Mouse (Mus musculus) MEL (cell line): ENCODE data around the gene Pde3b. TPM values are rescaled to one million over a fixed set of nuclear protein-coding genes. Genes with fewer than 3 reads are reported as not detected.

ENCODE experiments used
- DNase-seq: peaks from one replicate; pipeline ENCODE4 v3.0.0; 2011; ENCODE audit warnings: low read depth, low spot score
- H3K27ac ChIP-seq: 2 replicates; pipeline ENCODE4 v1.5.1; 2012; ENCODE audit warnings: low read depth, mild to moderate bottlenecking, control low read depth, low read length, moderate library complexity; ENCODE audit not compliant: control insufficient read depth
- H3K27me3 ChIP-seq, 2 experiments: fragments of 150-350 bp in 1 of 2; sonication (generic) in 1 of 2; 2 replicates each; pipeline ENCODE4 v1.6.1; 2012; ENCODE audit warnings: low read length in 2 of 2, mild to moderate bottlenecking in 2 of 2, improper control_type of control experiment in 1 of 2, moderate library complexity in 1 of 2; ENCODE audit not compliant: insufficient read depth in 2 of 2, control insufficient read depth in 1 of 2
- H3K36me3 ChIP-seq, 2 experiments: 2 replicates each; pipeline ENCODE4 v1.6.1; 2012 to 2014; ENCODE audit warnings: low read length in 2 of 2, improper control_type of control experiment in 1 of 2, inconsistent platforms in 1 of 2, mild to moderate bottlenecking in 1 of 2; ENCODE audit not compliant: insufficient read depth in 2 of 2, control insufficient read depth in 1 of 2
- H3K4me1 ChIP-seq, 2 experiments: fragments of 150-350 bp in 1 of 2; sonication (generic) in 1 of 2; 2 replicates each; pipeline ENCODE4 v1.6.1; 2012; ENCODE audit warnings: low read length in 2 of 2, improper control_type of control experiment in 1 of 2, mild to moderate bottlenecking in 1 of 2; ENCODE audit not compliant: insufficient read depth in 2 of 2, control insufficient read depth in 1 of 2
- H3K4me3 ChIP-seq, 2 experiments: fragments of 150-350 bp in 1 of 2; sonication (generic) in 1 of 2; 2 replicates each; pipeline ENCODE4 v1.5.1; 2012; ENCODE audit warnings: low read depth in 2 of 2, low read length in 2 of 2, mild to moderate bottlenecking in 2 of 2, moderate library complexity in 2 of 2, control low read depth in 1 of 2, improper control_type of control experiment in 1 of 2; ENCODE audit not compliant: control insufficient read depth in 1 of 2, insufficient read depth in 1 of 2
- H3K79me2 ChIP-seq: 2 replicates; pipeline ENCODE4 v1.6.1; 2012; ENCODE audit warnings: mild to moderate bottlenecking, low read length, moderate library complexity; ENCODE audit not compliant: control insufficient read depth, poor library complexity, insufficient read depth
- H3K9ac ChIP-seq: 2 replicates; pipeline ENCODE4 v1.6.1; 2012; ENCODE audit warnings: low read depth, mild to moderate bottlenecking, control low read depth, low read length, moderate library complexity; ENCODE audit not compliant: control insufficient read depth, poor library complexity, severe bottlenecking
- H3K9me3 ChIP-seq: fragments of 150-350 bp; sonication (generic); replicated peaks from 2 replicates; pipeline ENCODE4 v1.6.1; 2012; ENCODE audit warnings: mild to moderate bottlenecking, low read length, improper control_type of control experiment, moderate library complexity; ENCODE audit not compliant: insufficient read depth
- CHD2 ChIP-seq: IDR thresholded peaks from 2 replicates; pipeline ENCODE4 v1.6.1; 2011; ENCODE audit warnings: low read length, improper control_type of control experiment
- EP300 ChIP-seq, 2 experiments: IDR thresholded peaks; 2 replicates each; pipeline ENCODE4 v1.6.1; 2011; ENCODE audit warnings: improper control_type of control experiment in 2 of 2, low read length in 2 of 2, low read depth in 1 of 2, mild to moderate bottlenecking in 1 of 2
- ETS1 ChIP-seq: IDR thresholded peaks from 2 replicates; pipeline ENCODE4 v1.6.1; 2012; ENCODE audit warnings: low read depth, mild to moderate bottlenecking, inconsistent platforms, low read length, improper control_type of control experiment, moderate library complexity
- MEF2A ChIP-seq: IDR thresholded peaks from 2 replicates; pipeline ENCODE4 v1.6.1; 2014; ENCODE audit warnings: low read depth, mild to moderate bottlenecking, inconsistent platforms, low read length, improper control_type of control experiment; ENCODE audit not compliant: poor library complexity, insufficient replicate concordance, severe bottlenecking; ENCODE audit errors: extremely low read depth
- POLR2A ChIP-seq, 2 experiments: IDR thresholded peaks; 2 replicates each; pipeline ENCODE4 v1.6.1; 2011 to 2012; ENCODE audit warnings: low read length in 2 of 2, mild to moderate bottlenecking in 2 of 2, control low read depth in 1 of 2, improper control_type of control experiment in 1 of 2, low read depth in 1 of 2, moderate library complexity in 1 of 2; ENCODE audit not compliant: control insufficient read depth in 1 of 2, insufficient read depth in 1 of 2, poor library complexity in 1 of 2
- RAD21 ChIP-seq: IDR thresholded peaks from 2 replicates; pipeline ENCODE4 v1.6.1; 2011; ENCODE audit warnings: mild to moderate bottlenecking, low read depth, low read length, improper control_type of control experiment
- RCOR1 ChIP-seq: IDR thresholded peaks from 2 replicates; pipeline ENCODE4 v1.6.1; 2012; ENCODE audit warnings: low read depth, mild to moderate bottlenecking, inconsistent platforms, low read length, improper control_type of control experiment
- SMC3 ChIP-seq: IDR thresholded peaks from 2 replicates; pipeline ENCODE4 v1.6.1; 2011; ENCODE audit warnings: low read depth, low read length, improper control_type of control experiment
- TAL1 ChIP-seq: IDR thresholded peaks from 2 replicates; pipeline ENCODE4 v1.6.1; 2012; ENCODE audit warnings: mild to moderate bottlenecking, inconsistent platforms, low read length, moderate library complexity, mixed read lengths
- USF1 ChIP-seq: IDR thresholded peaks from 2 replicates; pipeline ENCODE4 v1.6.1; 2014; ENCODE audit warnings: low read depth, mild to moderate bottlenecking, inconsistent platforms, low read length, improper control_type of control experiment, moderate library complexity
- USF2 ChIP-seq, 2 experiments: IDR thresholded peaks; 2 replicates each; pipeline ENCODE4 v1.6.1; 2011 to 2012; ENCODE audit warnings: improper control_type of control experiment in 2 of 2, low read length in 2 of 2, borderline replicate concordance in 1 of 2, inconsistent platforms in 1 of 2, low read depth in 1 of 2, mild to moderate bottlenecking in 1 of 2; ENCODE audit not compliant: insufficient read depth in 1 of 2
- ZC3H11A ChIP-seq: IDR thresholded peaks from 2 replicates; pipeline ENCODE4 v1.6.1; 2012; ENCODE audit warnings: low read depth, mild to moderate bottlenecking, inconsistent platforms, low read length, improper control_type of control experiment
- ZMIZ1 ChIP-seq: IDR thresholded peaks from 2 replicates; pipeline ENCODE4 v1.6.1; 2012; ENCODE audit warnings: low read depth, mild to moderate bottlenecking, inconsistent platforms, low read length, improper control_type of control experiment, moderate library complexity
- ZNF384 ChIP-seq: IDR thresholded peaks from 2 replicates; pipeline ENCODE4 v1.6.1; 2012; ENCODE audit warnings: low read depth, mild to moderate bottlenecking, inconsistent platforms, low read length, improper control_type of control experiment
- polyA plus RNA-seq, 2 experiments: library from polyadenylated mRNA; stranded (reverse) in 1 of 2; unstranded in 1 of 2; fragments of >175 nt in 1 of 2; fragments of >200 nt in 1 of 2; gene quantifications; 2 replicates each; pipeline versions ENCODE4 v1.2.1 to v1.2.4; 2012; ENCODE audit warnings: low replicate concordance in 2 of 2, low read depth in 1 of 2; ENCODE audit not compliant: insufficient read length in 2 of 2, insufficient read depth in 1 of 2, missing spikeins in 1 of 2
- total RNA-seq: library from RNA; depleted of rRNA; stranded (reverse); fragments of 300-350 nt; gene quantifications from 2 replicates; pipeline ENCODE4 v1.2.3, GENCODE M21; 2012

Gene Pde3b
- total and polyA plus RNA-seq, 3 experiments: 4.5 to 36.6 (median 9.9) TPM

GRCm38 (mm10) chr7:114466358-114466757, 51.3 kb downstream of the Pde3b start:
- H3K4me1 ChIP-seq: peaks cover 7 to 13% of the 10 kb centered on the region in 2 experiments
- TF ChIP-seq POLR2A (IDR thresholded peaks at IDR 0.05; ENCODE audit: control insufficient read depth in 1 of 2, insufficient read depth in 1 of 2, low read depth in 1 of 2, low read length in 2 of 2, poor library complexity in 1 of 2): no peak
- TF ChIP-seq RCOR1: no peak
- TF ChIP-seq ZC3H11A: no peak
- no peak for TF ChIP-seq USF1
- TF ChIP-seq TAL1: no peak
- TF ChIP-seq MEF2A: no peak
- TF ChIP-seq SMC3: no peak
- no peak for TF ChIP-seq EP300 (IDR thresholded peaks at IDR 0.05; ENCODE audit: low read depth in 1 of 2, low read length in 2 of 2)
- TF ChIP-seq CHD2: no peak
- no peak for TF ChIP-seq ZNF384
- TF ChIP-seq ZMIZ1: no peak
- TF ChIP-seq RAD21: no peak
- TF ChIP-seq, all 39 proteins: peak for 0
- Histone ChIP-seq H3K36me3 (peaks cover 0 to 22% of the 10 kb centered on the region in 2 experiments; a peak in 2 of 4 replicates), H3K79me2 (peaks cover 1% of the 10 kb centered on the region; the same call in 1 of the 2 replicates), H3K27ac (no peak overlapping the region), H3K9me3 (no peaks in the 10 kb centered on the region), H3K4me3 (no peak overlapping the region), H3K9ac (no peak overlapping the region), H3K27me3 (no peaks in the 10 kb centered on the region)
- no peak for DNase-seq

- DNase-seq: no peak
- no peak overlapping the region for H3K27ac ChIP-seq
- H3K9ac ChIP-seq: no peak overlapping the region
- H3K79me2 ChIP-seq: 0 out of 2 replicates have a peak, but pooled peaks cover 1% of the 10 kb centered on the region
- peaks cover 0 to 21% of the 10 kb centered on the region in 2 experiments; a peak in 2 of 4 replicates for H3K36me3 ChIP-seq
- no peaks in the 10 kb centered on the region for H3K27me3 ChIP-seq
- peaks cover 10 to 12% of the 10 kb centered on the region in 2 experiments for H3K4me1 ChIP-seq
- no peaks in the 10 kb centered on the region for H3K9me3 ChIP-seq
- no peak for TF ChIP-seq ETS1
- no peak overlapping the region for H3K4me3 ChIP-seq
Measured at GRCm38 (mm10) chr7:114472471-114472870, 57.4 kb downstream of the Pde3b start.

- peaks cover 2% of the 10 kb centered on the region; the same call in 1 of the 2 replicates for H3K79me2 ChIP-seq
- peaks cover 0 to 39% of the 10 kb centered on the region in 2 experiments; a peak in 2 of 4 replicates for H3K36me3 ChIP-seq
- no peak for DNase-seq
- peaks cover 17 to 22% of the 10 kb centered on the region in 2 experiments for H3K4me1 ChIP-seq
- H3K4me3 ChIP-seq: no peak overlapping the region
- H3K27me3 ChIP-seq: no peaks in the 10 kb centered on the region
- TF ChIP-seq USF2 (IDR thresholded peaks at IDR 0.05; ENCODE audit: borderline replicate concordance in 1 of 2, insufficient read depth in 1 of 2, low read depth in 1 of 2, low read length in 2 of 2): no peak
- H3K27ac ChIP-seq: no peak overlapping the region
- no peak overlapping the region for H3K9ac ChIP-seq
- no peaks in the 10 kb centered on the region for H3K9me3 ChIP-seq
Measured at GRCm38 (mm10) chr7:114474889-114475288, 59.8 kb downstream of the Pde3b start.
